Mouse (Mus musculus) hindlimb bud, embryonic 11.5 days (tissue): ENCODE measurements around the gene Naa80.

Experiments
- DNase-seq: peaks from one replicate; pipeline ENCODE4 v3.0.0-alpha.2; 2012; ENCODE audit warnings: low read depth, low spot score; ENCODE audit errors: extremely low spot score

Naa80 gene

DNA sequence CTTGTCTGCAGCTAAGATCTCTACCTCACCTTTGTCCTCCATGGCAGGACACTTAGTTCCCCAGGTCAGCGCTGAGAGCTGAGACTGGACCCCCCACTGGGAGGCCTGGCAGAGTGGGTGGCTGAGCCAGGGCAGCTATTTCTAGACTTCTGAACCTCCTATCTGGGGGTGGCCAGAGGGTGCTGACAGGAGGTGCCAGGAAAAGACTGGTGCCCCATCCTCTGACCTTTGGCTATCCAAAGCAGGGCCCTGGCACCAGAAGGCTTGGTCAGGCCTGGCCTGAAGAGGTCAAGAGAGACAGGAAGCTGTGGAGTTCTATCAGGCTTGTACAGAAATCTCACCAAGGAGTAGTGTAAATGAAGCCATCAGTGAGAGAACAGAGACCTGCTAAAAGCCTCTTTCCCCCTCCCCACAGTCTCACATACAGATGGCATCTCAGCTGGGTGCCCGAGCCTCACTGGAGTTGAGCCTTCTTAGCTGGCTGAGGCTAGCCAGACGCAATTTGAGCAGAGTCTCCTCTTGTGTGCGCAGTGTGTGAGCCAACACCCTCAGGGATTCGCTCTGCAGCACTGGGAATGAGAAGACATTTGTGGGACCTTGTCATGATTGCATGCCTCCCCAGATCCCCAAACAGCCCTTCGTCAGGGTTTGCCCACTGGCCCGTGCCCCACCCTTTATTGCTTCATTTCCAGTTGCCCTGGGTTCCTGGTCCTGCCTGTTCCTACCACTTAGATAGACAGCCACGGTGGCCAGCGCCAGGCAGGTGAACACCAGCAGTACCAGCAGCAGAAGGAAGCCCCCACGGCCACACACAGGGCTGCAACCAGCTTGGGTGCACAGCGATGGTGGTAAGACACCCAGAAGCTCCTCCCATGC is 14.7 kb downstream of the Naa80 start:
- no peak for DNase-seq

DNA sequence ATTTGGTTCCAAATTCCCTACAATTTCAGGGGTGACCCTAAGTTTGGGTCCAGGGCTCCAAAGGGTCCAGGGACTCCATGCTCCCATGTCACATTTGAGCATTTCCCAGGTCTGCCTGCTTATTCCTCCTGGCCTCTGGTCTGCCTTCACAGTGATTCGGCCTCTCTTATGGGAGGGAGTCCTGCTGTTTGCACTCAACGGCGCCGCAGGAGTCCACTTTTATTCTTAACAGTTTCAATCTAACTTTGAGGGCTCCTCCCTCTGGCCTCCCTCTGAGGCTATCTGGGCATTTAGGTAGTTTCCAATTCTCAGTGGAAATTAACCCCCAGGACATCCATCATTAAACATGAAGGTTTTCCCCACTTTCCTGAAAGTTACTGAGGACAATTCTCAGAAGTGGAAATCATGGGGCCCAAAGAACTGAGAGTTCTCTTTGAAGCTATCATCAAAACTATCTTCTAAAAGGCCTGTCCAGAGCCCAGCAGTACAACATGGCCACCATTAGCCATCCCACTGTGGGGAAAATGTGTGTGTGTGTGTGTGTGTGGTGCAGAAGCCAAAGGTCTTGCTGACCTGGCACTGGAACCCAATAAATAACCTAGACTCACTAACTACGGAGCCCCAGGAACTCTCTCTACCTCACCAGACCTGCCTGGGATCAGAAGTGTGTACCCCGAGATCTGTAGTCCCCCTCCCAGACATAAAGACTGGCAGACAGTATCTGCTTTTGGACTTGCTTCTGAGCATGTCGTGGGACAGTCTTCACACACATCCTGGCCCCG is 15.8 kb downstream of the Naa80 start:
- no peak for DNase-seq

DNA sequence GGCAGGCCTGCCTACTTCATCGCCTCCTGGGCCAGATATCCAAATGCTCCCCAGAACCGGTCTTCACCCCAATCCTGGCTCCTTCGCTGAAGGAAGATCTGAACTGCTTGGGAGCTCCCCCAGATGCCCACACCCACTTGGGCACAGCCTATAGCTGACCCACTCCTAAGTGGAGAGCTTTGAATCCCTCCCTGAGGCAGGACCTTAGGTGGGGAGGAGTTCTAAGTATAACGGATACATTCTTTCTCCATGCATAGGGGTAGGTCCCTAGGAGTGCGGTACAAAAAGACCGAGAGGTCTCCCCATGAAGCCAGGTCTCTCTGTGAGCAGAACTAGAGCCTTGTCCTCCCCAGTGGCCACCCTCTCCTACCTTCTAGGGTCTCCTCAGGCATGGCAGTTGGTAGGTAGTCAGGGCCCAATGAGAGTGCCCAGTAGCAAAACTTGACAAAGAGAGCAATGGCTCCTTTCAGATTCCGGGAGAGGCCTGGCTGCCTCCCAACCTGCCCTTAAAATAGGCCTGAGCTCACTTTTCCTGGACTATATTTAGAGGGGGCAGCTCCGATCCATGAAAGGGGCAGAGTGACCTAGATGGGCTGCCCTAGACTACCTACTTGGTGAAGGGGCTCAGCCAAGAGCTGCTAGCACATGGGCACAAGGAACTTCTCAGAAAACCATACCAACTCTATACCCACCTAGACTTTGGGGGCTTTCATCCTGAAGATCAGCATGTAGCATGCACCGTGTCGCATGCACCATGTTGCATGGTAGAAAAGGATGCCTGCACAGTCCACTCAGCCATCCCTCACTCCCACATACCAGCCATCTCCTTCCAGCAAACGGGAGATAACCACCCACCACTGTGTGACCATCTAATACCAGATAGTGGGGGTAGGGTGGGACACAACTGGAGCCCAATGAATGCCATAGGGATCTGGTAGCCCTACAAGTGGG is 18.2 kb downstream of the Naa80 start:
- DNase-seq: no peak

DNA sequence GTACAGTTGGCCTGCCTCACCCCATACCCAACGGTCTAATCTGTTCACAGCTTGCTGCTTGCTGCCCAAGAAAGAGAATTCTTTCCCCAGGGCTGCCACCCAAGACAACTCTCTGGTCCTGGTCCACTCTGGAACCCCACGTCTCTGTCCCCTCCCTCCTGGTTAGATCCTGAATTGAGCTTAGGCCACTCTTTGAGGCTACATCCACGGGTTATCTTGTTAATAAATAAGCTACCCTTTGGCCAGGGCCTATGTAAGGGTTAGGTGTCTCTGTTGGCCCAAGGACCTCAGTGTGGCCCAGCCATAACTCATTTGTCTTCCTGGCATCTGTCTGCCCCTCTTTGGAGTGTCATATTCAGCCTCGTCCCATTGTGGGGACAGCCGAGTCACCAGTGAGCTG is 19.7 kb downstream of the Naa80 start:
- no peak for DNase-seq

DNA sequence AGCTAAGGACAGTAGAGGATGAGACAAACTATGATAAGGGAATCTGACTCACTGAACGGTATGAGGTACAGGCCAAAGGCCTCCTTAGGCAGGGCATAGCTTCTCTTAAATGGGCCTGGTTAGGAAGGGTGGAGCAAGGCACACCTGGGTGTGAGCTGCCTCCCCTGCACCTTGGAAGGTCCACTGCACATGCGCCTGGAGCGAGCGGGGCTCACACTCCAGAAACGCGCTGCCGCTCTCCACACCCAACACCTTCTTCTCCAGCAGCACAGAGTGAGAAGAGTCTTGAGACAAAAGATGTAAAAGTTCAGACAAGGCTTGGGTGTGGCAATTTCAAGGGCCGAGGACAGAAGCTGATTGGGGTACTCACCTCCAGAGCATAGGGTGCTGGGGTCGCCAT is 20.7 kb downstream of the Naa80 start:
- DNase-seq: no peak

DNA sequence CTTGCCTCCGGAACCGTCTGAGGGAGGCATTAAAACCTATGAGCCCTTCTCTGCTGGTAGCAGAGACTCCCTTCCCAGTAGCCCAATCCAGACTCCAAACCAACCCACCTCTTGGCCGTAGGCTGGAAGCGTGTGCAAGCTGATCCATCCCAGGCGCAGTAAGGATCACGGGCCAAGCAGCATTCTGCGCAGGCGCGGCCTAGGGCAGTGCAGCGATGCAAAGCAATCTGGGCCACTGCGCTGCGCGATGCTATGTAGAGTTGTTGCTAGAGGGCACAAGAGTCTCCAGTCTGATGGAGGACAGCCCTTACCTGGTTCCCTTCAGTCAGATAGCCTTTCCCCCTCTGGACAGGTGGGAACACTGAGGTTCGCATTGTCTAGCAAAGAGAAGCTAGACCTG is 21.2 kb downstream of the Naa80 start:
- no peak for DNase-seq

DNA sequence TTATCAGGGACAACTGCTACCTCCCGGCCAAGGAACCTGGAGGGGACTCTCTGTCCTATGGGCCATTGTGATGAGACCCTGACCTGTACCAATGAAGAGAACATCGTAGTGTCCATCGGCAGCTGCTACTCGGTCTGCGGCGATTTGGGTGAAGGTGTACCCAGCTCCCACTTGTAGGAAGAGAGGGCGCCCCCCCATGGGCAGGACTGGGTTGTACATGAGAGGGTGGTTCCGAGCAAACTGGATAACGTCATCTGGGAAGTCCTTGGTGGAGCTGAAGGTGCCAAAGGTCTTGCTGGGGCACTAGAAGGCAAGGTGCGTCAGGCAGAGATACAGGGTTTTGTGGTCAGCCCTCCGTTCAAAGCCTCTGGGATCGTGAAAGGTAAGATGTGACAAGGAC is 22.1 kb downstream of the Naa80 start:
- DNase-seq: no peak

DNA sequence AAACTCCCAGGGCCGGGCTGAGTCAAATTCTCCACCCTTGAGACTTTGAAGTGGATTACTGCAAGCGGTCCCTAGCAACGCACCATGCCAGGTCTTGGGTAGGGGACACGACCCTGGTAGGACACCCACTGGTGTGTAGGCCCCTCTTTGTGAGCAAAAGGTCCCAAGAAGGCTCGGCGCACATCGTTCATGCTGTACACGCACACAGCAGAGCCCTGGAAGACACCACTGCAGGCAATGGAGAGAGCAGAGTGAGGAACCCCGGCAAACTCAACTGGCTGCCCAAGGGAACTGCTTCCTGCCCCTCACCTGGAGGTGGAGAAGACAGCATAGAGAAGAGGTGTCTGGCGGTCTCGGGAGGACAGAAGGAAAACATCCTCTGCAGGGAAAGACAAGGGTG is 22.6 kb downstream of the Naa80 start:
- DNase-seq: no peak

DNA sequence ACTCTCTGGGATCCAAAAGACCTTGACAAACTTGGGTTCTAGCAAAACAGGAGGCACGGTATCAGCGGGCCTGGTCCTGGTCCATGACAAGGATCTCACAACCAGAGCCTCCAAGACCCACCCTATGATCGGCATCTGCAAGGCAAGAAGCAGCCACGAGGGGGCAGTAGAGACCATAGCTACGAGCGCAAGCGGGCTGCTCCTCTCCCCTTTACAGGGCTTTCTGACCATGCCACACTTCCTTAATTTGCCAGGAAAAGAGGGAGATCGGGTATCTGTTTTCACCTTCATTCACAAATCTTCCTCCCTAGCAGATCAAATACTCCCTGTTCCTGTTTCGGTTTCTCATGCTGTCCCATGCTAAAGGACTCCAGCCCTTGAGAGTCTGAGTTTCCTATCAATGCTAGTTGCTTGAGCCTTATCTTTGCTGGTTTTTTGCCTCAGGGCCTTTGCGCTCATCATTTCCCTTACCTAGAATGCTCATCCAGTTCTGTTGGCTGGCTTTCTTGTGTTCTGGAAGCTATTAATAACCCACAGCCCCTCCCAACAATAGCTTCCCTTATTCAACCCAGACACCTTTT is 23.5 kb downstream of the Naa80 start:
- peak; percentile 90 for DNase-seq

DNA sequence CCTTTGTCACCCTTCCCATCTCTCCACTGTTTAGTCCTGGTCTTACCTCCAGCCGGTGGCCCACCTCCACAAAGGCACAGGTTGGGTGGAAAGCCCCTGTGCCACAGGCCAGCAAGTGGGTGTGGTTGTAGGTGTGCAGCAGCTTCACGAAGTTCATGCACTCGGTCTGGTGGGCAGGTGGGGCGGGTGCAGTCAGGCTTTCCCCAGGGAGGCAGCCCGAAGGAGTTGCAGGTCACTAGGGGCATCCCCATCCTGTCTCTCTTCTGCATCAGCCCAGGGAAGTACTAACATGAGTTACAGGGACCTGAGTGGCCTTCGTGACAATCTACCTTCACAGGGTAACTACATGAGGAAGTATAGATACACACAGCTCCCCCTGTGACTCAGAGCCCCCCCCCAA is 24.6 kb downstream of the Naa80 start:
- no peak for DNase-seq

DNA sequence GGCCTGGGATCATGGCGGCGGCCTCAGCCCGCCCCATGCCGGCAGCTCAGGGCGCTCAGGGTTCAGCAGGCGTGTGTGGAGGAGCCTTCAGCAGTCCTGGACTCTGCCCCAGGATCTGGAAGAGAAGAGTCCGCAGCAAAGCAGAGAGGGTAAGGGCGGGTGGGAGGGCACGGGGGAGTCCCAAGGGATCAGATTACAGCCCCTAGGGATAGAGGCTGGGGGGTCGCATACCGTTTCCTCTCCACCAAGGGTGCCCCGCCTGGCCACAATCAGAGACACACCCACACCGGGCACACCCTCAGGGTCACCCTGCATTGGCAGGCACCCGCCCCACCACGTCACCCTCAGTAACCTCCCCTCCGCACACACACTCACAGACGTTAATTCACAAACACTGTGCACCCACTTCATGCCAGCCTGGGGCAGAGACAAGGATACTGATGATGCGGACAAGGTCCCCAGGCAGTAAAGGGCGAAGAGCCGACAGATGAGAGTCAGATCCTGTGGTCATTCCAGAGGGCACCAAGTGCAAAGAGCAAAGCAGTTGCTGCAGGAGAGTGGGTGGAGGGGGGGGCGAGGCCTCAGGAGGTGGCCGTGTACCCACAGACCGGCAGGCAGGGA is 26.5 kb downstream of the Naa80 start:
- DNase-seq: no peak

DNA sequence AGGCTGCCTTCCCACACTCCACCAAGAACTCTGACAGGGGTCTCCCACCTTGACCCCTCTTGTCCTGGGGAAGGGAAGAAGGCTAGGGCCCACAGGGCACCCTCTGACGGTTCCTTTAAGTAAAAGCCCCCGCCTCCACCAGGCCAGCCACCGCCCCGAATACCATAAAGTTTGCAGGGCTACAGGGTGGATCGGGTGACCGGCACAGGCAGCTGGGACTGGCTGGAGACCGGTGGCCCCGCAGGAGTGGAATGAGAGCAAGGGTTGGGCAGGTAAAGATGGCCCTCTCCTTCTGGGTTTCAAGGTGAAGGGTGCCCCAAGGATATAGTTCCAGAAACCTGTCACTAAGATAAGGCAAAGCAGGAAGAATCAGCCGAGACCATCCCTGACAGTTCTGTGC is 27.9 kb downstream of the Naa80 start:
- no peak for DNase-seq

DNA sequence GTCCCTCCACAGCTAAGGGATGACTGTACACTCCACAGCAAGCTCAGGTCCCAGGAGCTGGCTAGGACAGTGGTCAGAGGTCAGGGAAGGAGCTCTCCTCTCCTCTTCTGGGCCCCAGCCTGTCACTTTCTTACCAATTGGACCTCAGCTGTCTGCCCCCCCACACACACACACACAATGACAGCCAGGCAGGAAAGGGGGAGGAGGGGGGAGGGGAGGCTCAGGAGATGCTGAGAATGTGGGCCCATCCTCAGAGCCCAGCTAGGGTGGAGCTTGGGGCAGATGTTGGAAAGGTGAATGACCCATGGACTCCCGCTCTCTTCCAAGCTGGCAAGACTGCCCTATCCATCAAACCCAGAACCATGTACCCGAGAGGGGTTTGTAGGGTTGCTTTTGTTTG is 28.3 kb downstream of the Naa80 start:
- DNase-seq: no peak

DNA sequence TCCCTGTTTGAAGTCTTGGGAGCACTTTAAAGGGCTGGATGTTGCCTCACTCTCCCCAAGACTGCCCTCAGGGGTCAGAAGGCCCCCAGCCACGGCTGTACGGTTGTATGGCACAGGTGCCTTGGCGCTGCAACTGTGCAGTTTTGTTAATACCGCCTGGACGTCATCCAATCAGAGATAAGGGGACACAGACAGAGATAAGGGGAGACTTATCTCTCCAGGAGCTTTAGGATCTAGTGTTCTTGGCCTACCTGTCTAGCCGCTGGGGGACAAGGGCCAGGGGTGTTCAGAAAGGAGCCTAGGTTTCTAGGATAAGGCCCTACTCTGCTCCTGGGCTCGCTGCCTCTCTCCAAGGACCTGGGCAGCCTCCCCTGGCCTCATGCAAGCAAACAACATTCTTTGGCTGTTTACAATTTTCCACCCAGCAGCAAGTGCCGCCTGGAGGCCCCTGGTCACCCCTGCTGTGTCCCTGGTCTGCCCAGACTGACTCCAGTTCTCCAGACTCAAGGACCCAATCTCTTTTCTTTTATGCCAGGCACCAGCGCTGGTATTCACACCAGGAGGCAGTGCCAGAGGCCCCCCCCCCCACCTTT is 29.1 kb downstream of the Naa80 start:
- DNase-seq: no peak

DNA sequence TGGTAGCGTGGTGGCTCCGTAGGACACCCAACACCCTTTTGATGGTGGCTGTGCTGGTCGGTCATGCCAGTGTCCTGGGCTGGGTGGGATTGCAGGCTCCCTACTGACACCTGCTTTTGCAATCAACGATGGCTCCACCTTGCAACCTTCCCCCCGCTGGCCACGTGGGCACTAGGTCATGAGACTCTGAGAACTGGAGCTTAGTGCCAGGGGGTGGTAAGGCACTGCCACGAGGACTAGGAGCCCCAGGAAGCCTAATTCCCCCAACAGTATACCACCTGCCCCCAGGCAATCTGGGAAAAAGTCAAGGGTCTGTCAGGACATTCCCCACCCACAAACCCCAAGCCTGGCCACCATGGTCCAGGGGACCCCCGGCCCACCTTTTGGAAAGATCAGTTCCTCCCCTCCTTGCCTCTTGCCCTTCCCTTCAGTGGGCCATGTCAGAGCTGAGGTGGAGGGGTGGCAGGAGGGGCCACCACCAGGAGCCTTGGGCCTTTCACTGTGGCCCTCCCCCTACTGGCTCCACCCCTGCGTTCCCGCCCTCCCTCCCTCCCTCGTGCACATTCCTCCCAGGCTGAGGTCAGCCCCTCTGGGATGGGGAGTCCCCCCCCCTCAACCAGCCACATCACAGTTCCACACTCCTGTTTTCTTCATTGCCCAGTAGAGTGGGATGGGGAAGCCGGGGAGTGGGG is 30.2 kb downstream of the Naa80 start, which contains the start of gene Sema3b:
Sema3b (minus strand) TSS at position 489 of the 692 bp plus-strand sequence.
- no peak for DNase-seq

DNA sequence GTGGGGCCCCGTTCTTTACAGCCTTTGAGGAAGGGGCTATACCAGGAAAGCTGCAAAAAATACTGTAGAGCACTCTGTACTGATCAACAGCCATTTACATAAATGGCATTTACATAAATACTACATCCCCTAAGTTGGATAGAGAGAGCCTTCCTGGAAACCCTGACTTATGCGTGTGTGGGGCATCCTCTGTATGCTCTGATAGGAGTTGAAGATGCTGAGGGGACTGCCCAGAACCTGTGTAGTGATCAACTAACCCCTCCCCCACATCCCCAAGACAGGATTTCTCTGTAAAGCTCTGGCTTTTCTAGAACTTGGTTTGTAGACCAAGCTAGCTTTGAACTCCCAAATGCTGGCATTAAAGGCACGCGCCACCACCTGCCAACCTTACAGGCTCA is 30.7 kb downstream of the Naa80 start:
- DNase-seq: no peak

DNA sequence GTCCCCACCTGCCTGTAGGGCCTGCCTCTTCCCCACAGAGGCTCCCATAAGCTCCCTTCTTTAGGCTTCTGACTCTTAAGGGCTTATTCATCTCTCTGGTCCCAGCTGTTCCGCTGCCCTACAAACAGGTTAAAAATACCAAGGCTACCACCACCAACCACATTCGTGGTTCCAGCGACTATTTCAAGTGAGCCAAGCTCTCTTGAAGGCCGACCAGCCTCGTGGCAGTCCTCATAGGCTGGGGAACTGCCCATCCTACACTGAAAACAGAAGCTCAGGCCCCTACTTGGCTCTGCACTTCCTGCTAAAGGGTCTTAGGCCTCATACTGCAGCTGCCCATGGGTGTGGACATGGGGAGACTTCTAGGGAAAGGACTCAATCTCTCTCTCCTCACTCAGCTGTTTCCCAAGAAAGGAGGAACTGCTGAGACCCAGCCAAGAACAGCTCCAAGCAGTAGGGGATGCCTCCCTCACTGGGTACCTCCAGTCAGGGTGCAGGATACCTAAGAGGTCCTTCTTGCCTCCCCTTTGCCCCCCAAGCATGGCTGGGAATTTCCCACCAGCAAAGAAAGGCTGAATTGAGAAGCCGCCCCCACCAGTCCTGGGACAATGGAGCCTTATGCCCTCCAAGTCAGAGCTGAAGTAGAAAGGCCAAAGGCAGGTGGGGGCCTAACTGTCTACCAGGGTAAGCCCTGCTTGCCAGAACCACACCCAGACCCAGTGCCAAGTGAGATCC is 32.9 kb downstream of the Naa80 start:
- DNase-seq: no peak

DNA sequence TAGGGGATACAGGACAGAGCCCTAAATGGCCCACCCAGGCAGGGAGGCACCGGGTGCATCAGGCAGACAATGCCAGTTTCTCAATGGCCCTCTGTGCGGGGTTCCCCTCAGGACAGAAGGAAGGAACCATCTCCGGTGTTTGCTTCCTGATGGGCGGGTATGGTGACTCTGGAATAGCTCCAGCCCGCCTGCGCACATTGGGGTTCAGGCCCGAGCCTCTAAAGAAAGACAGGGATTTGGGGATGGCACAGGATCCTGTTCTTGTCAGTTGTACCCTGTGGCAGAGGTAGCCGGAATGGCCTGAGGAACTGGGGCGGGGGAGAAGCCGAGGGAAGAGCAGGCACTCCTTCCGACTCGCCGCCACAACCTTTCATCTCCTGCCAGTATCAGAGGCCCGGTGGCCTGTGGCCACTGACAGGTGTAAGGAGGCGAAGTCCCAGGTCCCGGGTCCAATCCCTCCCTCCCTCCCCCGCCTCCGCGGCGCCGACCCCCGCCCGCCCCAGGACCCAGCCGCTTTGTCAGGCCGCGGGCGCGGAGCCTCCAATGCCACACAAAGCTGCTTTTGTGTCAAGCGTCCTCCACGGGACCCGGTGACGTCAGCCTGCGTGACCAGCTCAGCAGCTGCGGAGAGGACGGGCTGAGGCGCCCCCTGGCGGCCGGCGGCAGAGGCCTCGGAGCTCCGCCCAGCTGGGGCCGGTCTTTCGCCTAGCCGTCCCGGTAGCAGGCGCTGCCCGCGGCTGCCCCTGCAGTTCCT is 33.7 kb downstream of the Naa80 start:
- DNase-seq: peak; percentile 83
